Mouse (Mus musculus) T-helper 1 cell (primary cell): ENCODE results near the gene Fam83b.

Experiments used
- in situ Hi-C: fragments of 300-600 bp; cut with MboI, MseI; formaldehyde crosslinking; loops from one replicate; pipeline ENCODE4 v1.15.1; 2025; ENCODE audit warnings: high pct_unique_total_duplicates

Gene Fam83b

GRCm38 (mm10) chr9:76566515-76567280 is at the start of gene Fam83b:
Gene Fam83b (minus strand): TSS chr9:76567116.
- in situ Hi-C loops, result loop anchor here (10.0 kb wide), 1 partner anchor 522 kb away; no protein-coding TSS in a partner anchor

DNA sequence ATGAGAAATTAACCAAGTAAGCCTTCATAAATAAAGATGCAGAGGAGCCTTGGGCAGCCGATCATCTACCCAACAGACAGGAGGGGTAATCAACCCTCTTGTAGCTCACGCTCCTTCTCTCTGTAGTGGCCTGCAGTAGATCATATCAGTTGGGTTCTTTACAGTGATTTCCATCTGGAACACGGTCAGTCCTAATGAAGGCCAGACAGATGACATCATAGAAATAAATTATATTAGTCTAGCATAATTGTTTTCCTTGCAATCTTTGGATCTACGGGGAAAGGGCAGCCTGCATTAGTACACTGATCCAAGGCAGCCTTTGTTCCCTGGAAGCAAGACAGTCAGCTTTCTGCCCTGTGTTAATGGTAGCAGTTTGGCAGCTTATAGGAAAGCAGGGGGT is 47.2 kb upstream of the Fam83b start:
- in situ Hi-C loops, result no loop called here

GRCm38 (mm10) chr9:76603744-76604143 is 36.8 kb upstream of the Fam83b start:
- in situ Hi-C loops, result no loop called here

DNA sequence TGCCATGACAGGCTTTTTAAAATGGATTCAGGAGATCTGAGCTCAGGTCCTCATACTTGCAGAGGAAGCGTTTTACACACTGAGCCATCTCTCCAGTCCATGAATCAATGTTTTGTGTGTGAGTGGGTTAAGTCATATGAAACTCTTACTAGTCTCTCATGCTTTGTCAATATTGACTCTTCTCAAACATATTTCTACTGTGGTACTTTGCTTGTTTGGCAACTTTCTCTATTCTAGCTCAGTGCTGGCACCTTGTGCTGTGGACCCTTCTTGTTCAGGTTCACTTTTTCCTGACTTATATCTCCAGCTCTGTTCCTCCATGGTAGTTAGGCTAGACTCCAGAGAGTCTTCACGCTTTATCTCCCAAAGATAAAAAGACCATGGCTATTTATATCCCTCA is 36.0 kb upstream of the Fam83b start:
- in situ Hi-C loops, result no loop called here

DNA sequence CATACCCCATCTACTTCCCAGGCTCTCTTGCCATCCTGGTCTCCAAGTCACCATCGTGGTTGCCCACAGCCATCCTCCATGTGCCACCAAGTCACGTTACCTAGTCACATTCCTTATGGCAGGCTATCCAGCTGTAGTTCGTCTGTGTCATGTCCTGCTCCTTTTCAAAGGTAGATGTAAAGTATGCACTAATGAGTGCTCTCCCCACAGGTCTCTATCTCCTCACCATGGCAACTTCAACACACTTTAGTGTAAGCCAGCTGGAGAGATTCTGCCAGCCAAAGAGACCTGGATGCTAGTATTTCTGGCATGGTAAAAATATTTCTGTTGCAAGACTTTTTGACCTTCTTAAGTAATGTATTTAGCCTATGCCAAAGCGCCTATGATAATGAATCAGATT is 30.5 kb upstream of the Fam83b start:
- in situ Hi-C loops, result no loop called here

- in situ Hi-C loops, result no loop called here
Measured at GRCm38 (mm10) chr9:76593841-76594240, 26.9 kb upstream of the Fam83b start.

- in situ Hi-C loops, result no loop called here
Measured at GRCm38 (mm10) chr9:76583943-76584342, 17.0 kb upstream of the Fam83b start.

GRCm38 (mm10) chr9:76581966-76582365 is 15.1 kb upstream of the Fam83b start:
- in situ Hi-C loops, result no loop called here

DNA sequence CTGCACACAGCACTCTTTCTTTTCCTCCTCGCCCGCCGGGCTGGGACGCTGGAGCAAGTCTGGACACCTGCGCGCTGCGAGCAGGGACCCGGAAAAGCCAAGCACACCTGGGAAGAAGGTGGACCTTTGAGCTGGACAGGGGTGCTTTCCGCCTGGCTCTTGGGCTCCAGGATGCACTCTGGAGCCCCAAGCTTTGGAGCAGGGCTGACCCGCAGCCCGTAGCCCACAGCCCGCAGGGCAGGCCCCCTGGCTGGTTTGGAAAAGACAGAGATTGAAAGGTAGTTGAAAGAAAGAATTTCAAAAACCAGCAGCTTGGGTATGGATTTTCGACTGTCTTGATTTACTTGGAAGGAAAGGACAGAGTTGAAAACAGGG is 352 bp upstream of the Fam83b start:
- in situ Hi-C loops, result loop anchor here (10.0 kb wide), 1 partner anchor 522 kb away; no protein-coding TSS in a partner anchor

- in situ Hi-C loops, result loop anchor here (10.0 kb wide), 1 partner anchor 521 kb away; no protein-coding TSS in a partner anchor
Measured at GRCm38 (mm10) chr9:76565656-76566055, 1.3 kb downstream of the Fam83b start.

GRCm38 (mm10) chr9:76564071-76564470 is 2.8 kb downstream of the Fam83b start:
- in situ Hi-C loops, result loop anchor here (10.0 kb wide), 1 partner anchor 519 kb away; no protein-coding TSS in a partner anchor

GRCm38 (mm10) chr9:76562794-76563193 is 4.1 kb downstream of the Fam83b start:
- in situ Hi-C loops, result loop anchor here (10.0 kb wide), 1 partner anchor 518 kb away; no protein-coding TSS in a partner anchor

GRCm38 (mm10) chr9:76559240-76559639 is 7.7 kb downstream of the Fam83b start:
- in situ Hi-C loops, result loop anchor here (10.0 kb wide), 1 partner anchor 1596 kb away; no protein-coding TSS in a partner anchor

- in situ Hi-C loops, result loop anchor here (10.0 kb wide), 1 partner anchor 1601 kb away; no protein-coding TSS in a partner anchor
Measured at GRCm38 (mm10) chr9:76553758-76554157, 13.2 kb downstream of the Fam83b start.

GRCm38 (mm10) chr9:76553115-76553514 is 13.8 kb downstream of the Fam83b start:
- in situ Hi-C loops, result loop anchor here (10.0 kb wide), 1 partner anchor 1602 kb away; no protein-coding TSS in a partner anchor

GRCm38 (mm10) chr9:76546714-76547113 is 20.2 kb downstream of the Fam83b start:
- in situ Hi-C loops, result no loop called here

GRCm38 (mm10) chr9:76540684-76541083 is 26.2 kb downstream of the Fam83b start:
- in situ Hi-C loops, result no loop called here

- in situ Hi-C loops, result no loop called here
Measured at GRCm38 (mm10) chr9:76539953-76540621, 26.8 kb downstream of the Fam83b start.

GRCm38 (mm10) chr9:76539271-76539670 is 27.6 kb downstream of the Fam83b start:
- in situ Hi-C loops, result no loop called here

DNA sequence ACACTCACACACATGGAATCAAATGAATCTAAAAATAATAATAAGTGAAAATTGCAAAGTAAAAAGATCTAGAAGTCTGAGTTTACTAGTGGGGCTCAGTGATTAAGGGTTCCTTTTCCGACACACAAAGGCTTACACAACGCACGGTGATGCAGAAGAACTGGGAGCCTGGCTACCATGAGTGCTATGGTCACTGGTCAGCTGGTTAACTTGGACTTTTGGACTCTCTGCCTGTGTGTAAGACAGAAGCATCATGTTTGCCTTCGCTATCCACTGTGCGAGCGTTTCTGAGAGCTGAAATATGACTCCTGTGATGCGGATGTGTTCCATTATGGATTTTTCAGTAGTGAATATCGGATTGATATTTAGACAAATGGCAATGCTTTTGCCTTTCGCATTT is 30.9 kb downstream of the Fam83b start:
- in situ Hi-C loops, result no loop called here

GRCm38 (mm10) chr9:76532403-76532802 is 34.5 kb downstream of the Fam83b start:
- in situ Hi-C loops, result no loop called here

DNA sequence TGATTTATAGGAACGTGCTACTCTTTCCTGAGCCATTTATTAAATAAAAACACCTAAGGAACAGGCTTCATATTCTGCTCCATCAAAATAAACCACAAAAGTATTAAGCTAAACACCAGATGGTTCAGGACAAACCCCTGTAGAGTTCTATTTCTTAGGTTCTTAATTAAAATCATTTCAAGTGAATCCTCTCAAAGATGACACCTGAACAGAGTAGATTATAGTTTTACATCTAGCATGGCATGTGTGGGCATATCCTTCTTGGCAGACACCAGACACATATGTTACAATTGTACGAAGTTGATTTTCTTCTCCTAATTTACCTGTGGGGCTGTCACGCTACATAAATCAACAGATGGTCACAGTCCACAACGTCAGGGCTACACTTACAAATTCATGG is 35.5 kb downstream of the Fam83b start:
- in situ Hi-C loops, result no loop called here

- in situ Hi-C loops, result no loop called here
Measured at GRCm38 (mm10) chr9:76525592-76525991, 41.3 kb downstream of the Fam83b start.
